Mouse (Mus musculus) ES-E14 (cell line): Measurements from ENCODE around the gene Pou2f1. TPM values are rescaled to one million over a fixed set of nuclear protein-coding genes. Genes with fewer than 3 reads are reported as not detected.

Experiments
- DNase-seq: peaks from one replicate; pipeline ENCODE4 v3.0.0-alpha.2; 2013; ENCODE audit warnings: low read depth, low spot score
- H3K27ac ChIP-seq: 2 replicates; pipeline ENCODE4 v1.5.1; 2012; ENCODE audit warnings: low read depth, mild to moderate bottlenecking, low read length, moderate library complexity, mixed read lengths; ENCODE audit not compliant: poor library complexity, insufficient read depth, severe bottlenecking
- H3K36me3 ChIP-seq: 2 replicates; pipeline ENCODE4 v1.6.1; 2012; ENCODE audit warnings: mild to moderate bottlenecking, low read length, moderate library complexity, mixed read lengths; ENCODE audit not compliant: control insufficient read depth, poor library complexity, insufficient read depth, severe bottlenecking
- H3K4me1 ChIP-seq, 2 experiments: fragments of 150-350 bp in 1 of 2; sonication (generic) in 1 of 2; 2 replicates each; pipeline ENCODE4 v1.6.1; 2012; ENCODE audit warnings: low read length in 2 of 2, mild to moderate bottlenecking in 1 of 2, mixed read lengths in 1 of 2; ENCODE audit not compliant: control insufficient read depth in 2 of 2, insufficient read depth in 2 of 2, poor library complexity in 1 of 2
- H3K4me3 ChIP-seq, 2 experiments: fragments of 150-350 bp in 1 of 2; sonication (generic) in 1 of 2; 2 replicates each; pipeline ENCODE4 v1.5.1; 2012; ENCODE audit warnings: low read length in 2 of 2, low read depth in 1 of 2, mild to moderate bottlenecking in 1 of 2, mixed read lengths in 1 of 2; ENCODE audit not compliant: insufficient read depth in 1 of 2, poor library complexity in 1 of 2, severe bottlenecking in 1 of 2
- H3K9ac ChIP-seq: 2 replicates; pipeline ENCODE4 v1.6.1; 2012; ENCODE audit warnings: low read depth, mild to moderate bottlenecking, low read length, mixed read lengths; ENCODE audit not compliant: poor library complexity, insufficient read depth, severe bottlenecking
- H3K9me3 ChIP-seq: fragments of 150-350 bp; sonication (generic); 2 replicates; pipeline ENCODE4 v1.6.1; 2012; ENCODE audit warnings: low read depth, mild to moderate bottlenecking, low read length; ENCODE audit not compliant: control insufficient read depth, insufficient read depth
- CHD2 ChIP-seq: IDR thresholded peaks from 2 replicates; pipeline ENCODE4 v1.6.1; 2014; ENCODE audit warnings: mild to moderate bottlenecking, low read depth, low read length, inconsistent platforms
- HCFC1 ChIP-seq: IDR thresholded peaks from 2 replicates; pipeline ENCODE4 v1.6.1; 2012; ENCODE audit warnings: low read length, inconsistent platforms, borderline replicate concordance; ENCODE audit not compliant: insufficient read depth
- MAFK ChIP-seq: IDR thresholded peaks from 2 replicates; pipeline ENCODE4 v1.6.1; 2014; ENCODE audit warnings: mild to moderate bottlenecking, low read depth, low read length, inconsistent platforms; ENCODE audit not compliant: insufficient read depth
- ZC3H11A ChIP-seq: IDR thresholded peaks from 2 replicates; pipeline ENCODE4 v1.6.1; 2012; ENCODE audit warnings: low read depth, mild to moderate bottlenecking, inconsistent platforms, low read length, borderline replicate concordance
- ZNF384 ChIP-seq: IDR thresholded peaks from 2 replicates; pipeline ENCODE4 v1.6.1; 2012; ENCODE audit warnings: low read depth, low read length, inconsistent platforms
- in situ Hi-C, 2 experiments: fragments of 600-800 bp; cut with MboI; formaldehyde crosslinking; loops; one replicate each; pipeline ENCODE4 v1.15.1; 2025; ENCODE audit warnings: low sequenced_read_pairs in 2 of 2, inconsistent platforms in 1 of 2; ENCODE audit not compliant: unreplicated experiment in 2 of 2
- total RNA-seq: library from RNA; depleted of rRNA; stranded (reverse); fragments of 300-350 nt; gene quantifications from 2 replicates; pipeline ENCODE4 v1.2.3, GENCODE M21; 2012

Pou2f1 gene
- total RNA-seq, 1 experiment = 37.9 TPM

DNA sequence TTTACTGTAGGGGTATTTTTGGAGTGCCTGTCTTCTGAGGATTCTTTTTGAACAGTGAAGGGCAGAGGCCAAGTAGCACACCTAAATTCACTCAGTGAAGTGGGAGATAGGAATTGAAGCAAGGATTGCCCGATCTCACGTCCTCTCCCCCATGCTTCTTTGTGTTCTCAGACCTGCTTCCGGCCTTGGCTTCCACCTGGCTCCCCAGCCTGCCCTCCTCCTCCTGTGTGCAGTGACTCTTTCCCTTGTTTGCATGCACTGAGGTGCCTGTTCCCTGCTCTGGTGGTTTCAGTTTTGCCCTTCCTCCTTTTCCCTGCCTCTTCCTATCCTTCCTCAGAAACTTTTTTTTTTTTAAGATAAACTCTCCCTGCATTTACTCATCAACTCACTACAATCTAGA, 4.5 kb upstream of the Pou2f1 start:
- in situ Hi-C loops = no loop called here
- no peak overlapping the region for H3K4me3 ChIP-seq
- no peak for DNase-seq
- peaks cover 0 to 3% of the 10 kb centered on the region in 2 experiments; a peak in 2 of 4 replicates for H3K4me1 ChIP-seq
- no peak overlapping the region for H3K27ac ChIP-seq
- H3K9ac ChIP-seq = no peak overlapping the region
- H3K9me3 ChIP-seq = no peaks in the 10 kb centered on the region
- TF ChIP-seq ZNF384 = no peak
- no peaks in the 10 kb centered on the region for H3K36me3 ChIP-seq

DNA sequence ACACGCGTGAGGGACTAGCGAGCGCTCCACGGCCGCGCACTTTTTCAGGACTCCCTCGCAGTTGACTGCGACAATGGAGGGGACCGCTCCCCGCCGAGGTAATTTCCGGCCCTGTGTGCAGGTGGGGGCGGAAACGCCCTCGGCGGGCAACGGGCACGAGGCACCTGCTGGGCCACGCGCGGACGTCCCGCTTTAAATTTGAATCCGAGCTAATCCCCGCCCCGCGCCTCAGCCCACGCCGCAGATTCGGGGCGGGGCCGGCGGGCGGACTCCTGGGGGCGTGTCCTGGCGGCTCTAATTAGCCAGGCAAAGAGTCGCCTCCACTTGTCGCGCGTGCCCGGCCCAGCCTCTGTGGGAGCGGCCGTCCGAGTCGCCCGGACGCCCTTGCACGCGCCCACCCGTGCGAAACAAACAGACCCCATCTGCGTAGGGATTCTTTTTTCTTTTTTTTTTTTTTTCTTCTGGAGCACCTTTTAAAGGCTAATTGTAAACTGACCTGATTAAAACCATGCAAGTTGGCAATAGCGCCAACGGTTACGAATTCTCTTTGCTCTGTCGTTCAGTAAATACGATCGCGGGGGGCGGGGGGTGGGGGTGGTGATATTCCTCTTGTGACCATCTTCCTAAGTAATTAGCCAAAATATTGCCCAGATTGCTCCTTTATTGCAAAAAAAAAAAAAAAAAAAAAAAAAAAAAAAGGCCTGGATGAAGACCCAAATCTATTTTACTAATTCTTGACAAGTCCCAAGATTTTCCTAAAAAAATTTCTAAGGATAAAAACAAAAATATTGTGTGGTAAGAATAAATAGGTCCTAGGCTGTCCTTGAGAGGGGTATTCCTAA, 924 bp upstream of the Pou2f1 start:
- Histone ChIP-seq H3K4me3 (peak overlapping the region; percentile 83 to 84), H3K36me3 (no peaks in the 10 kb centered on the region), H3K27ac (peak overlapping the region; percentile 97), H3K4me1 (peaks cover 0 to 11% of the 10 kb centered on the region in 2 experiments; a peak in 2 of 4 replicates), H3K9ac (peak overlapping the region; percentile 89), H3K9me3 (no peaks in the 10 kb centered on the region)
- in situ Hi-C loops = loop anchor here in 1 of 2 experiments (5.0 kb wide), 1 partner anchor 149 kb away; no protein-coding TSS in a partner anchor
- DNase-seq = peak; percentile 82
- TF ChIP-seq CHD2 = no peak
- TF ChIP-seq ZNF384 = peak; percentile 85

DNA sequence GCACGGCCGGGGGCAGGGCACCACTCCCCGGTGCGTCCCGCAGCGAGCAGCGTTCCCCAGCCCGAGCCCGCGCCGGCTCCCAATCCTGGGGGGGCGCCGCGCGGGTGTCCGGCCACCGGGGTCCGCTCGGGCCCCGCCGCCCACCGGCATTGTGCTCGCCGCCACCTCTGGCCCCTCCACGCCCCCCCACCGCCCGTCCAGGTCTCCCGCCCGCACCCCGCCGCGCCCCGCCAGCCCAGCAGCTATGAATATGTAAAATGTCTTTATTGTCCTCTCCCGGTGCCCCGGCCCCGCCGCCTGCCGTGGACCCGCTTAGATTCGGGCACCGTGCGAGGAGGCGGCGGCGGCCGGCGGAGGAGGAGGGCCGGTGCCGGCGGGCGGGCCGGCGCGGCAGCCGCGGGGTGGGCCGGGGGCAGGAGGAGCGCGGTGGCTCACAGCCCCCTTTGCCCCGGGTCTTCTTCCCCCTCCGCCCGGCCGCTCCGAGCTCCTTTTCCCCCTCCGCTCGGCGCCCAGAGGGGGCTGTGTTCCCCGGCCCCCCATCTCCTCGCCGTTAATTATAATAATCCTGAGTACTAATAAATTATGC, 481 bp downstream of the Pou2f1 start:
- DNase-seq = no peak

GRCm38 (mm10) chr1:166001121-166001903, 1.2 kb downstream of the Pou2f1 start:
- no peak for TF ChIP-seq ZNF384
- no peak for TF ChIP-seq MAFK
- TF ChIP-seq ZC3H11A = no peak
- TF ChIP-seq CHD2 = no peak
- TF ChIP-seq HCFC1 = no peak
- H3K36me3 ChIP-seq = no peaks in the 10 kb centered on the region
- H3K4me1 ChIP-seq = peaks cover 0 to 16% of the 10 kb centered on the region in 2 experiments; a peak in 2 of 4 replicates
- H3K9ac ChIP-seq = peak overlapping the region; percentile 97
- DNase-seq = no peak
- H3K27ac ChIP-seq = peak overlapping the region; percentile 98
- no peaks in the 10 kb centered on the region for H3K9me3 ChIP-seq
- H3K4me3 ChIP-seq = peak overlapping the region; percentile 93 to 97
- in situ Hi-C loops = loop anchor here in 1 of 2 experiments (5.0 kb wide), 1 partner anchor 151 kb away; no protein-coding TSS in a partner anchor

More for the DNA sequence above, 481 bp downstream of the Pou2f1 start:
- H3K9me3 ChIP-seq = no peaks in the 10 kb centered on the region
- no peaks in the 10 kb centered on the region for H3K36me3 ChIP-seq
- H3K4me3 ChIP-seq = peak overlapping the region; percentile 93 to 97
- peaks cover 0 to 11% of the 10 kb centered on the region in 2 experiments; a peak in 2 of 4 replicates for H3K4me1 ChIP-seq
- in situ Hi-C loops = loop anchor here in 1 of 2 experiments (5.0 kb wide), 1 partner anchor 150 kb away; no protein-coding TSS in a partner anchor
- TF ChIP-seq CHD2 (no peak), ZC3H11A (no peak), HCFC1 (no peak), ZNF384 (no peak), MAFK (no peak)
- peak overlapping the region; percentile 97 for H3K9ac ChIP-seq
- H3K27ac ChIP-seq = peak overlapping the region; percentile 98
